Mouse (Mus musculus): ENCODE data around the gene Ceacam15. TPM values are rescaled to one million over a fixed set of nuclear protein-coding genes. Genes with fewer than 3 reads are reported as not detected.

Gene Ceacam15
- polyA plus RNA-seq, 2 experiments, result not detected

GRCm38 (mm10) chr7:16628096-16628771 lies 47.3 kb downstream of the Ceacam15 start:
- WGBS, result 34% methylated on average over 12 of the region's 12 CpGs
- H3K9me3 ChIP-seq (ENCODE audit: control insufficient read depth, low read length), result no peaks in the 10 kb centered on the region
- H3K4me2 ChIP-seq (replicated peaks; ENCODE audit: low read depth, low read length, severe bottlenecking), result no peak overlapping the region
- H3K4me1 ChIP-seq (ENCODE audit: control insufficient read depth, insufficient read depth, low read length), result no peaks in the 10 kb centered on the region
- no peak overlapping the region for H3K9ac ChIP-seq (ENCODE audit: low read depth, low read length, severe bottlenecking)
- H3K27ac ChIP-seq (replicated peaks; ENCODE audit: low read depth, low read length), result no peak overlapping the region
- no peak overlapping the region for H3K4me3 ChIP-seq (replicated peaks; ENCODE audit: low read length)
- no peaks in the 10 kb centered on the region for H3K36me3 ChIP-seq (ENCODE audit: control insufficient read depth, insufficient read depth, low read length)
- no peaks in the 10 kb centered on the region for H3K27me3 ChIP-seq (ENCODE audit: control insufficient read depth, insufficient read depth, low read length)
- TF ChIP-seq POLR2A (IDR thresholded peaks at IDR 0.05; ENCODE audit: borderline replicate concordance, extremely low read depth, insufficient read depth, insufficient read length), result no peak
- ATAC-seq (ENCODE audit: low FRiP score, low read depth), result no peak
- DNase-seq (ENCODE audit: low spot score), result peak; percentile 80

DNA sequence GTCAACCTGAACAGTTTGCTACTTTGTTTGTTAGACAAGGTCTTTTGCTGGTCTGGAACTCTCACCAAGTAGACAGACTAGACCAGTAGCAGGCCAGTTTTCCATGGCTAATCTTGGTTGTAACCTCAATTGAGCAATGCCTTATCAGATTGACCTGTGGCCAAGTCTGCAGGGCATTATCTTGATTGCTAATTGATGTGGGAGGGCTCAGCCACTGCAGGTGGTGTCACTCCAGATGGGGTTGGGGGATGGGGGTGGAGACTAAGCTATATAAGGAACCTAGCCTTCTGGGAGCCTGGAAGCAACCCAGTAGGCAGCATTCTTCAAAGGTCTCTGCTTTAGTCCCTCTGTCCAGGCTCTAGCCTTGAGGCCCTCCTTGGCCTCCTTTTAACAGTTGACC lies 51.8 kb downstream of the Ceacam15 start:
- TF ChIP-seq POLR2A (IDR thresholded peaks at IDR 0.05; ENCODE audit: borderline replicate concordance, extremely low read depth, insufficient read depth, insufficient read length), result no peak
- DNase-seq (ENCODE audit: low spot score), result no peak
- ATAC-seq (ENCODE audit: low FRiP score, low read depth), result no peak

GRCm38 (mm10) chr7:16623131-16623530 lies 52.4 kb downstream of the Ceacam15 start:
- Histone ChIP-seq H3K27me3 (ENCODE audit: control insufficient read depth, insufficient read depth, low read length) (no peaks in the 10 kb centered on the region), H3K9me3 (ENCODE audit: control insufficient read depth, low read length) (no peaks in the 10 kb centered on the region), H3K27ac (replicated peaks; ENCODE audit: low read depth, low read length) (no peak overlapping the region), H3K36me3 (ENCODE audit: control insufficient read depth, insufficient read depth, low read length) (no peaks in the 10 kb centered on the region), H3K4me1 (ENCODE audit: control insufficient read depth, insufficient read depth, low read length) (peaks cover 7% of the 10 kb centered on the region; the same call in 1 of the 2 replicates), H3K9ac (ENCODE audit: low read depth, low read length, severe bottlenecking) (no peak overlapping the region), H3K4me2 (replicated peaks; ENCODE audit: low read depth, low read length, severe bottlenecking) (no peak overlapping the region), H3K4me3 (replicated peaks; ENCODE audit: low read length) (no peak overlapping the region)
- ATAC-seq (ENCODE audit: low FRiP score, low read depth) (no peak), DNase-seq (ENCODE audit: low spot score) (no peak)
- WGBS, result 37% methylated on average over 4 of the region's 4 CpGs
- TF ChIP-seq POLR2A (IDR thresholded peaks at IDR 0.05; ENCODE audit: borderline replicate concordance, extremely low read depth, insufficient read depth, insufficient read length), result no peak

More for the DNA sequence above, 51.8 kb downstream of the Ceacam15 start:
- Histone ChIP-seq H3K36me3 (ENCODE audit: control insufficient read depth, insufficient read depth, low read length) (no peaks in the 10 kb centered on the region), H3K4me2 (replicated peaks; ENCODE audit: low read depth, low read length, severe bottlenecking) (no peak overlapping the region), H3K9ac (ENCODE audit: low read depth, low read length, severe bottlenecking) (no peak overlapping the region), H3K27me3 (ENCODE audit: control insufficient read depth, insufficient read depth, low read length) (no peaks in the 10 kb centered on the region), H3K27ac (replicated peaks; ENCODE audit: low read depth, low read length) (no peak overlapping the region), H3K4me3 (replicated peaks; ENCODE audit: low read length) (no peak overlapping the region), H3K4me1 (ENCODE audit: control insufficient read depth, insufficient read depth, low read length) (0 out of 2 replicates have a peak, but pooled peaks cover 4% of the 10 kb centered on the region), H3K9me3 (ENCODE audit: control insufficient read depth, low read length) (no peaks in the 10 kb centered on the region)

Other genes starting within 250 kb of the Ceacam15 start
- 32.8 and 41.6 TPM in 2 replicates for gene Tmem160, start 222.9 kb downstream of the Ceacam15 start, polyA plus RNA-seq (2012; rRNA removed)
- 42.7 and 51.3 TPM in 2 replicates for gene Tmem160, start 222.9 kb downstream of the Ceacam15 start, polyA plus RNA-seq (2014; fragmentation: Nextera tagmentation; extraction: Ambion mirVana)
- 0.03 TPM in 2 replicates for gene Npas1, start 198.0 kb downstream of the Ceacam15 start, polyA plus RNA-seq (2012; rRNA removed)
- gene Npas1, start 198.0 kb downstream of the Ceacam15 start, polyA plus RNA-seq (2014; fragmentation: Nextera tagmentation; extraction: Ambion mirVana), result 0.15 and 0.21 TPM in 2 replicates
- gene Arhgap35, start 60.7 kb downstream of the Ceacam15 start, polyA plus RNA-seq (2012; rRNA removed), result 24.7 and 28.5 TPM in 2 replicates
- 23.0 and 24.5 TPM in 2 replicates for gene Arhgap35, start 60.7 kb downstream of the Ceacam15 start, polyA plus RNA-seq (2014; fragmentation: Nextera tagmentation; extraction: Ambion mirVana)
- gene Ceacam9, start 46.2 kb upstream of the Ceacam15 start, polyA plus RNA-seq (2012; rRNA removed), result 0.04 and 0.10 TPM in 2 replicates
- not detected in 2 replicates for gene Ceacam9, start 46.2 kb upstream of the Ceacam15 start, polyA plus RNA-seq (2014; fragmentation: Nextera tagmentation; extraction: Ambion mirVana)
- 271 and 297 TPM in 2 replicates for gene Ap2s1, start 62.7 kb upstream of the Ceacam15 start, polyA plus RNA-seq (2012; rRNA removed)
- 271 and 295 TPM in 2 replicates for gene Ap2s1, start 62.7 kb upstream of the Ceacam15 start, polyA plus RNA-seq (2014; fragmentation: Nextera tagmentation; extraction: Ambion mirVana)
- 80.3 and 96.1 TPM in 2 replicates for gene Slc1a5, start 105.6 kb upstream of the Ceacam15 start, polyA plus RNA-seq (2012; rRNA removed)
- gene Slc1a5, start 105.6 kb upstream of the Ceacam15 start, polyA plus RNA-seq (2014; fragmentation: Nextera tagmentation; extraction: Ambion mirVana), result 21.7 and 24.4 TPM in 2 replicates
- gene Strn4, start 140.2 kb upstream of the Ceacam15 start, polyA plus RNA-seq (2012; rRNA removed), result 197 and 280 TPM in 2 replicates
- 109 and 137 TPM in 2 replicates for gene Strn4, start 140.2 kb upstream of the Ceacam15 start, polyA plus RNA-seq (2014; fragmentation: Nextera tagmentation; extraction: Ambion mirVana)
- gene Fkrp, start 141.0 kb upstream of the Ceacam15 start, polyA plus RNA-seq (2012; rRNA removed), result 29.9 and 37.6 TPM in 2 replicates
- 26.9 and 32.6 TPM in 2 replicates for gene Fkrp, start 141.0 kb upstream of the Ceacam15 start, polyA plus RNA-seq (2014; fragmentation: Nextera tagmentation; extraction: Ambion mirVana)
- 35.9 and 48.9 TPM in 2 replicates for gene Prkd2, start 167.2 kb upstream of the Ceacam15 start, polyA plus RNA-seq (2012; rRNA removed)
- 19.2 and 22.1 TPM in 2 replicates for gene Prkd2, start 167.2 kb upstream of the Ceacam15 start, polyA plus RNA-seq (2014; fragmentation: Nextera tagmentation; extraction: Ambion mirVana)
- 64.3 and 89.3 TPM in 2 replicates for gene Dact3, start 199.6 kb upstream of the Ceacam15 start, polyA plus RNA-seq (2012; rRNA removed)
- 11.5 and 13.7 TPM in 2 replicates for gene Dact3, start 199.6 kb upstream of the Ceacam15 start, polyA plus RNA-seq (2014; fragmentation: Nextera tagmentation; extraction: Ambion mirVana)
- gene Gng8, start 216.1 kb upstream of the Ceacam15 start, polyA plus RNA-seq (2012; rRNA removed), result 63.3 and 92.7 TPM in 2 replicates
- 17.8 and 21.1 TPM in 2 replicates for gene Gng8, start 216.1 kb upstream of the Ceacam15 start, polyA plus RNA-seq (2014; fragmentation: Nextera tagmentation; extraction: Ambion mirVana)
- 3.6 and 4.1 TPM in 2 replicates for gene Ptgir, start 230.8 kb upstream of the Ceacam15 start, polyA plus RNA-seq (2012; rRNA removed)
- 2.3 and 2.8 TPM in 2 replicates for gene Ptgir, start 230.8 kb upstream of the Ceacam15 start, polyA plus RNA-seq (2014; fragmentation: Nextera tagmentation; extraction: Ambion mirVana)
- 281 and 320 TPM in 2 replicates for gene Calm3, start 248.4 kb upstream of the Ceacam15 start, polyA plus RNA-seq (2012; rRNA removed)
- 156 and 164 TPM in 2 replicates for gene Calm3, start 248.4 kb upstream of the Ceacam15 start, polyA plus RNA-seq (2014; fragmentation: Nextera tagmentation; extraction: Ambion mirVana)

All from limb, embryonic 14.5 days (tissue).